Mouse (Mus musculus): ENCODE measurements around the gene Fhl2. TPM values are rescaled to one million over a fixed set of nuclear protein-coding genes. Genes with fewer than 3 reads are reported as not detected.
A peak's percentile ranks its signal among the peaks of the same experiment; 100 is the strongest.

The Fhl2 gene
- polyA plus RNA-seq, 1 experiment from 2014 or later: 9.1 TPM

DNA sequence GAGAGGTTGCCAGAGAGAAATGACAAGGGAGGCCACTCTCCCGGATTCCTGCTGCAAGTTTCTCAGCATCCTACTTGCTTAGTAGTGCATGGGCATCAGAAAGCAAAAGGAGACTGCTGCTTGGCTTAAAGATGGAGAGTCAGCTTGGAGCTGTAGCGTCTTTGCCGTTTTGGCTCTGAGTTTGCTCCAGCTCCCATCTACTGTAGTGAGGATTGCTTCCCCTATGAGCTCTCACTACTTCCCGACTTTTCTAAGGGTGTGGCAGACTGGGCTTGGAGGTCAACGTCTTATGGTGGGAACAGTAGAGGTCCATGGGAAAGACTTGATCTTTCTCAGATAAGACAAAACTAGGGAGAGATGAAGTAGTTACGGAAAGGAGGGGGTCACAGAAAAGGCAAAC is 15.9 kb downstream of the Fhl2 start:
- Histone ChIP-seq H3K9me3 (replicated peaks) (no peaks in the 10 kb centered on the region), H3K27ac (no peak overlapping the region), H3K27me3 (ENCODE audit: low read depth, poor library complexity, severe bottlenecking) (no peaks in the 10 kb centered on the region), H3K4me1 (no peaks in the 10 kb centered on the region), H3K36me3 (no peaks in the 10 kb centered on the region), H3K4me3 (no peak overlapping the region)
- 87% methylated on average over 6 of the region's 6 CpGs for WGBS
- DNase-seq (ENCODE audit: low spot score): no peak

- 94% methylated on average over 1 of the region's 1 CpGs for WGBS
- H3K4me3 ChIP-seq: no peak overlapping the region
- H3K4me1 ChIP-seq: no peaks in the 10 kb centered on the region
Observed at GRCm38 (mm10) chr1:43178780-43179179, 18.0 kb downstream of the Fhl2 start.

GRCm38 (mm10) chr1:43178378-43178777 is 18.4 kb downstream of the Fhl2 start:
- H3K27me3 ChIP-seq (ENCODE audit: low read depth, poor library complexity, severe bottlenecking): no peaks in the 10 kb centered on the region
- H3K4me3 ChIP-seq: no peak overlapping the region
- no peaks in the 10 kb centered on the region for H3K36me3 ChIP-seq
- 81% methylated on average over 6 of the region's 6 CpGs for WGBS
- H3K4me1 ChIP-seq: no peaks in the 10 kb centered on the region
- no peak for DNase-seq (ENCODE audit: low spot score)
- no peaks in the 10 kb centered on the region for H3K9me3 ChIP-seq (replicated peaks)
- H3K27ac ChIP-seq: no peak overlapping the region

More at GRCm38 (mm10) chr1:43178780-43179179, 18.0 kb downstream of the Fhl2 start:
- Histone ChIP-seq H3K27me3 (ENCODE audit: low read depth, poor library complexity, severe bottlenecking) (no peaks in the 10 kb centered on the region), H3K27ac (no peak overlapping the region), H3K9me3 (replicated peaks) (no peaks in the 10 kb centered on the region), H3K36me3 (no peaks in the 10 kb centered on the region)
- DNase-seq (ENCODE audit: low spot score): no peak

GRCm38 (mm10) chr1:43173283-43174226 is 23.2 kb downstream of the Fhl2 start:
- no peak overlapping the region for H3K4me3 ChIP-seq
- peaks cover 4% of the 10 kb centered on the region for H3K4me1 ChIP-seq
- H3K36me3 ChIP-seq: no peaks in the 10 kb centered on the region
- H3K9me3 ChIP-seq (replicated peaks): no peaks in the 10 kb centered on the region
- H3K27ac ChIP-seq: no peak overlapping the region
- DNase-seq (ENCODE audit: low spot score): no peak
- 79% methylated on average over 7 of the region's 7 CpGs for WGBS
- H3K27me3 ChIP-seq (ENCODE audit: low read depth, poor library complexity, severe bottlenecking): no peaks in the 10 kb centered on the region

DNA sequence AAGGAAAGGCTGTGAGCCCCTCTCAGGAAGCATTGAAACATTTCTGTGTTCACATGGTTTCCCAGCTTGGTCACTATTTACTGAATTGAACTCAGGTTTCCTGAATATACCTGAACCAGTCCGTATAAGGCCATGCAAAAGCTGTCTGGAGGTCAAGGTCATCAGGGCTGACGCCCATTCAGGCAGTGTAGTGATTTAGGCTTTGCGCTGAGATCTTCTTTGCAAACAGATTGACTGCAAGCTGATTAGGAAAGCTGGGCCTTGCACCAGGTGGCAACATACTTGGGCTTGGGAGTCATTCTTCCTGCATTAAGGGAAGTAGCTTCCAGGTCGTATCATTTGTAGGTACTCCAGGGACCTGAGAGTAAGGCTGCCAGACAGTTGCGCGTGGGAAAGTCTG is 25.0 kb downstream of the Fhl2 start:
- H3K27me3 ChIP-seq (ENCODE audit: low read depth, poor library complexity, severe bottlenecking): no peaks in the 10 kb centered on the region
- 91% methylated on average over 6 of the region's 6 CpGs for WGBS
- no peaks in the 10 kb centered on the region for H3K36me3 ChIP-seq
- H3K27ac ChIP-seq: no peak overlapping the region
- no peak for DNase-seq (ENCODE audit: low spot score)
- H3K4me1 ChIP-seq: peaks cover 13% of the 10 kb centered on the region
- no peak overlapping the region for H3K4me3 ChIP-seq
- H3K9me3 ChIP-seq (replicated peaks): no peaks in the 10 kb centered on the region

GRCm38 (mm10) chr1:43171093-43171492 is 25.7 kb downstream of the Fhl2 start:
- Histone ChIP-seq H3K36me3 (no peaks in the 10 kb centered on the region), H3K4me1 (peaks cover 13% of the 10 kb centered on the region), H3K27ac (no peak overlapping the region), H3K4me3 (no peak overlapping the region), H3K9me3 (replicated peaks) (no peaks in the 10 kb centered on the region), H3K27me3 (ENCODE audit: low read depth, poor library complexity, severe bottlenecking) (no peaks in the 10 kb centered on the region)
- no peak for DNase-seq (ENCODE audit: low spot score)
- WGBS: 30% methylated on average over 3 of the region's 3 CpGs

DNA sequence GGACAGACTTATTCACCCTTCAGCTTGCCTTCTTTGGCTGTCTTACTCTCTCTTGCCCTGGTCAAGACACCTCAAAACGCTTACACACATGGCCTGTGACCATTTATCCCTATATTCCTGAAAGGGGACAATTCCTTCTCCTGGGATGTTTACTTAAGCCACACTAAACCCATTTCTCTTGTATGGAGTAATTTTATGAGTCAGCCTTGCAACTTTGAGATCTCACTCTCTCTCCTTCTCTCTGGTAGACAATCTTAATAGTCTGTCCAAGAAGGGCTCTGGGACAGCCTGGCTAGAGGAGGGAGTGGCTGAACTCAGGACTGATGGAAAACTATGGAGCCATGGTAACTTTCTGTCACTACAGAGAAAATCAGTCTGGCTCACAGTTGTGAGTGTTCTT is 27.1 kb downstream of the Fhl2 start:
- no peak overlapping the region for H3K4me3 ChIP-seq
- no peaks in the 10 kb centered on the region for H3K36me3 ChIP-seq
- peaks cover 13% of the 10 kb centered on the region for H3K4me1 ChIP-seq
- WGBS: 83% methylated on average over 1 of the region's 1 CpGs
- no peak overlapping the region for H3K27ac ChIP-seq
- DNase-seq (ENCODE audit: low spot score): no peak
- peaks cover 3% of the 10 kb centered on the region for H3K27me3 ChIP-seq (ENCODE audit: low read depth, poor library complexity, severe bottlenecking)
- no peaks in the 10 kb centered on the region for H3K9me3 ChIP-seq (replicated peaks)

DNA sequence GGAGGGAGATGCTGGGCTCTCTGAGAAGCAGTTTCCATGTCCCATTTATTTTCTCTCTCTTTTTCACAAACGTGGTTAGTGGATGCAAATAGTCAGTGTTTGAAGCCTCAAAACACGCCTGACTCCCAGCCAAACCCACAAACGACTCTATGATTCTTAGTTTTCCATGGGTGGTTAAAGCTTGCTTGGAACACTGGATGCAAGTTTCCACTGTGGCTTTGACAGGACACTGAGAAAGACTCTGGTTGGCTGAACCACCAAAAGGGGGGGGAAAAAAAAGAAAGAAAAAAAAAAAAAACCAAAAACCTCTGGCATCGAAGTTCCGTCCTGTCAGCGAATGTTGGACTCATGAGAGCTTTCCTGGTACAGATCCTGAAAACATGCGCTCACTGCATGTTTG is 27.6 kb downstream of the Fhl2 start:
- Histone ChIP-seq H3K27me3 (ENCODE audit: low read depth, poor library complexity, severe bottlenecking) (peaks cover 7% of the 10 kb centered on the region), H3K4me3 (no peak overlapping the region), H3K4me1 (peaks cover 13% of the 10 kb centered on the region), H3K9me3 (replicated peaks) (no peaks in the 10 kb centered on the region), H3K27ac (no peak overlapping the region), H3K36me3 (no peaks in the 10 kb centered on the region)
- DNase-seq (ENCODE audit: low spot score): no peak
- 87% methylated on average over 7 of the region's 7 CpGs for whole genome bisulfite sequencing

DNA sequence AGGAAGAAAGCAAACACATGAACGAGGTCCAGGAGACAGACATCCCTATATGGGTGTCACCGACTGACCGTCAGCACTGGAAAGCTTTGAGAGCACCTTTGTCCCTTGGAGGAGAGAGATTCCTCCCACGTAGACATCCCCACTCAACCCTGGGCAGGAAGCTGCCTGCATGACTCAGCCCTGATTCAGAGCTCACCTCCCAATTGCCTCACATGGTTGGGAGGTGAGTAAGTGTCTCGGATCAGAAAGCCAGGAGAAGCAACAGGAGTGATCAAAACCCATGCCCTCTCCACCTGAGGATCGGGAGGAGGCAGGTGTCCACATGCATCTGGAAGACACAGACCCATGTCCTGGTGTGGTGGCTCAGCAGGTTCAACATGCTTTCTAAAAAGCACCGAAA is 28.2 kb downstream of the Fhl2 start:
- H3K4me3 ChIP-seq: no peak overlapping the region
- no peaks in the 10 kb centered on the region for H3K36me3 ChIP-seq
- no peak for DNase-seq (ENCODE audit: low spot score)
- H3K4me1 ChIP-seq: peaks cover 19% of the 10 kb centered on the region
- WGBS: 86% methylated on average over 7 of the region's 7 CpGs
- H3K27ac ChIP-seq: no peak overlapping the region
- no peaks in the 10 kb centered on the region for H3K9me3 ChIP-seq (replicated peaks)
- H3K27me3 ChIP-seq (ENCODE audit: low read depth, poor library complexity, severe bottlenecking): peaks cover 11% of the 10 kb centered on the region

DNA sequence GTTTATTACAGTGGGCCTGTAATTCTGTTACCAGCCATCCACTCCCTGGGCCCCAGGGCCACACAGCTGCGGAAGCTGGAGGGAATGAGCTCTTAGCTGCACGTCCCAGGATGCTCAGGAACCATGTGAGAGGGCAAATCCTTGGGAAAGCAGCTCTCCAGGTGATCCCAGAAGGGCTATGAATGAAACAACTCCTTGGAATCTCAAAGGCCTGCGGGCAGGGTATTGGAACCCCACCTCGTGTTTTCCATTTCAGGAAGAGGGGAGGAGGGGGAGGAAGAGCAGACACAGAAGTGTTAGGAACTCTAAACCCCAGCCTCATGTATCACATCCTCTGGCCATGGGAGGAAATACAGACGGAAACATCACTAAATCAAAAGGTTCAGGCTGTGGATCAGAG is 28.8 kb downstream of the Fhl2 start:
- Histone ChIP-seq H3K27me3 (ENCODE audit: low read depth, poor library complexity, severe bottlenecking) (peaks cover 11% of the 10 kb centered on the region), H3K27ac (0 out of 2 replicates have a peak overlapping the region, but pooled peaks have one; percentile 10), H3K9me3 (replicated peaks) (no peaks in the 10 kb centered on the region), H3K4me3 (no peak overlapping the region), H3K36me3 (no peaks in the 10 kb centered on the region), H3K4me1 (peaks cover 25% of the 10 kb centered on the region)
- whole genome bisulfite sequencing: 45% methylated on average over 5 of the region's 5 CpGs
- no peak for DNase-seq (ENCODE audit: low spot score)

DNA sequence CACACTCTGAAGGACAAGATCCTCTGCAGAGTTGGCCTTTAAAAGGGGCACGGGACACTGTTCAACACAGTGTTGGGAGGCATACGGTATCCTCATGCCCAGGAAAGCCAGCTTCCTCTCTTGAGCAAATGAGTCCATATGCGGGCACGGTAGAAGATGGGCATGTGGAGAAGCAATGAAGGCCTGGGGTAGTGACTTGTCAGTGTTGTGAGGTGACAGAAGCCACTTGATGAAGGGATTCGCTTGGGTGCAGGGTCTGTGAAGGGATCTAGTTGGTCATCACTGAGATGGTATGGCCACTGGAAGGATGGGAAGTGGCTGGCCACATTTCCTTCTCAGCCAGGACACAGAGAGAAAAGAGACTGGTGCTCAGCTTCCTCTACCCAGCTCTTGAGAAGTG is 32.2 kb downstream of the Fhl2 start:
- no peak overlapping the region for H3K27ac ChIP-seq
- no peak for DNase-seq (ENCODE audit: low spot score)
- no peaks in the 10 kb centered on the region for H3K9me3 ChIP-seq (replicated peaks)
- peaks cover 23% of the 10 kb centered on the region for H3K4me1 ChIP-seq
- no peak overlapping the region for H3K4me3 ChIP-seq
- H3K36me3 ChIP-seq: no peaks in the 10 kb centered on the region
- 94% methylated on average over 5 of the region's 5 CpGs for WGBS
- H3K27me3 ChIP-seq (ENCODE audit: low read depth, poor library complexity, severe bottlenecking): peaks cover 18% of the 10 kb centered on the region

- H3K4me1 ChIP-seq: peaks cover 23% of the 10 kb centered on the region
- 5% methylated on average over 61 of the region's 61 CpGs for WGBS
Observed at GRCm38 (mm10) chr1:43163467-43164418, 33.0 kb downstream of the Fhl2 start.

DNA sequence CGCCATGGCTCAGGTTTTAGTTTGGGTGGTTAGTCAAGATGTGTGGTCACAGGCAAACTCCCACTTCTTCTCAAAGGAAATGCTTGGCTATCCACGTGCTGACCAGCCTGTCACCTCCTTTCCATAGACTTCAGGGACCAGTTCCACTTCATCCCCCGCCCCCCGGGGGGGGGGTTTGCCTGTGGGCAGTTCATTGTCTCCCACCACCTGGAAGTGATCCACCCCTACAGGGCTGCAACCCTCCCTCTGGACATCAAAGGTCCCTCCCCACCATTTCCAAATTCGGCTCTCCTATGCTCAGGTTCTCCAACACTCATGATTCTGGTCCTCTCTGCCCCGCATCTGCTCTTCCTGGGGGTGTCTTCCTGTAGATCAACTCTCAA is 33.7 kb downstream of the Fhl2 start:
- DNase-seq (ENCODE audit: low spot score): no peak
- H3K4me1 ChIP-seq: peaks cover 21% of the 10 kb centered on the region
- no peaks in the 10 kb centered on the region for H3K9me3 ChIP-seq (replicated peaks)
- peak overlapping the region; percentile 62 for H3K4me3 ChIP-seq
- H3K27me3 ChIP-seq (ENCODE audit: low read depth, poor library complexity, severe bottlenecking): peaks cover 18% of the 10 kb centered on the region
- H3K36me3 ChIP-seq: no peaks in the 10 kb centered on the region
- 6% methylated on average over 6 of the region's 6 CpGs for WGBS
- peak overlapping the region; percentile 84 for H3K27ac ChIP-seq

More at GRCm38 (mm10) chr1:43163467-43164418, 33.0 kb downstream of the Fhl2 start:
- H3K9me3 ChIP-seq (replicated peaks): no peaks in the 10 kb centered on the region
- peaks cover 18% of the 10 kb centered on the region for H3K27me3 ChIP-seq (ENCODE audit: low read depth, poor library complexity, severe bottlenecking)
- H3K27ac ChIP-seq: peak overlapping the region; percentile 84
- H3K36me3 ChIP-seq: no peaks in the 10 kb centered on the region
- peak; percentile 80 for DNase-seq (ENCODE audit: low spot score)
- H3K4me3 ChIP-seq: peak overlapping the region; percentile 62

Data from limb, embryonic 10.5 days (tissue).